Mouse (Mus musculus) cerebellum, adult 8-10 months (tissue): Measurements from ENCODE around the gene Abcd2.

ENCODE experiments used
- DNase-seq: peaks from one replicate; pipeline ENCODE4 v3.0.0; 2022

Gene Abcd2

GRCm38 (mm10) chr15:91153311-91153710 is 38.3 kb downstream of the Abcd2 start:
- DNase-seq = no peak

GRCm38 (mm10) chr15:91152592-91152991 is 39.0 kb downstream of the Abcd2 start:
- DNase-seq = no peak

DNA sequence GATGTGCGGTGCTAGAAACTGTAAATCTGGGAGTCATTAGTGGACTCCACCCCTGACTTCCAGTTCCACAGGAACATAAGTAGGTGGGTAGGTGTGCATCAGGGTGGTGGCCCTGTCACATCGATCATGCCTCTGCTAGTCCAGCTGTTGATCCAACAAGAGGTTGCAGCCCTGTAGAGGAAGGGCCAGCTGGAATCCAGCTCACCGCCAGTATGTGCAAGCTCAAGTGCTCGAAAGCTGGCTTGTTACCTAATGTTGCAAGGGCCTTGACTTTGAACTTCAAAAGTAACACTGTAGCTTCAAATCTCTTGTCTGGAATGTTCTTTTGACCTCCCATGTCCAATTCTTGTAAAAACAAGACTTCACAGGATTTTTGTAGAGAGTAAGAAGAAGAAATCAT is 67.0 kb downstream of the Abcd2 start:
- DNase-seq = no peak

DNA sequence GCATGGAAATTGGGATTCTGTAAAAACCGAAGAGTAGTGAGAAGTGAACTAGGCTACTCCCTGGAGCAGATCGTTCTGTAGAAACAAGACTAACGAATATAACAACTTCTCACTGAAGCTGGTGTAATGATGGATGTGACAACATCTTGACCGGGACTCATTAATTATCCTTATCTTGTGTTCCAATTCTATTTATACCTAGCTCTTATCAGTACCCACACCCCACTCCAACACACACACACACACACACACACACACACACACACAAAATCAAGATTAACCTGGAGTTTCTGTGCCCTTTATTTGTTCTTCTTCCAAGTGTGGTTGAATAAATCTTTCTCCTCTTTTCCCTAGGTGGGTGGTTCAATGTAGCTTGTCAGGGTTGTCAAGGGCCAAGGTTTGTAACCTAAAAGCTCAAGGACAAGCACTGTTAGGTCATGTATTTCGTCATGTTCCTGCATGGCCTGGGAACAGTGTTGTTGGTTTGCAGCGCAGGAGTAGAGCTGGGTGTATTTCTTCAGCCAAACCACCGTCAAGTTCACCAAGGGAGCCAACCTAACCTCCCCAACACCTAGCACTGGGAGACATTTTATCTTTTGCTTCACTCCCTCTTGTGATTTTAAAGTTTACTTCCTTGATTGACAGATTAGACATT is 78.9 kb downstream of the Abcd2 start:
- no peak for DNase-seq

DNA sequence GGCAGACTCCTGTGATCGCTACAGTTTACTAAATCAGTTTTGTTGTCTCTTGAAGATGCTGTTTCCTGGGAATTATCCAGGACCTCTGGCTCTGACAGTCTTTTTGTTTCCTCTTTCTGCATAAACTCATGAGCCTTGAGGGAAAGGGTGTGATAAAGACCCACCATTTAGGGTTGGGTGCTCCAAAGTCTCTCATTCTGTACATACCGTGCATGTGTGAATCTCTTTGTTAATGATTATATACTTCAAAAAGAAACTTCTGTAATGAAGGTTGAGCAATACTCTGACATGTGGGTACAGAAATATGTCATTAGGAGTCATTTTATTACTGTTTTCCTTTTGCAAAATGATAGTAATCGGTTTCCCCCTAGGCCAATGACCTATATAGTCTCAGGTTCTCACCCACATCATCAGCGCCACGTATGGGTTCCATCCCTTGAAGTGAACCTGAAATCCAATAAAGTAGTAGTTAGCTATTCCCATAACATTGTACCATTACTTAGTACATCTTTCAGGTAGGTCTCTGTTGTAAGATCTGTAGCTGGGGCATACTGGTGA is 83.4 kb downstream of the Abcd2 start:
- no peak for DNase-seq

- no peak for DNase-seq
These were observed 86.7 kb downstream of the Abcd2 start for GRCm38 (mm10) chr15:91104934-91105333.

- DNase-seq = no peak
These were observed 87.3 kb downstream of the Abcd2 start for GRCm38 (mm10) chr15:91104276-91104675.

DNA sequence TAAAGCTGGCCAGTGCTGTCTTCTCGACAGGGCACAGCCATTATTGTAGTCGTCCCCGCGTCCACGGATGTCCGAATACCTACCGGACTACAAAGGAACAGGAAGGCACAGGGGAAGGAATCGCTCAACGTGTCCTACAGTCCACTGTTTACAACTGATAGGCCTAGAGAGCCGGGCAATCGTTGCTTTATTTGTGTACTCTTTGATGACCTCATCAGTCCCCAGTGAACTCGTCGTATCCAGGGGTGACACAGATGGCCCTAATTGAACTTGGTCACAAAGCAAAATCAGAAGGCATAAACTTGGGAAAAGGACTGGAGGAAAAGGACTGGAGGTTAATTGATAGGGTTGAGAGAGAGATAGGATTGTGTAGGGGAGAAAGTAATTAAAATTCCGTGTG is 87.8 kb downstream of the Abcd2 start:
- DNase-seq = no peak

GRCm38 (mm10) chr15:91103305-91103704 is 88.3 kb downstream of the Abcd2 start:
- no peak for DNase-seq

- DNase-seq = no peak
These were observed 95.0 kb downstream of the Abcd2 start for GRCm38 (mm10) chr15:91096606-91097005.
